Mouse (Mus musculus) MEL (cell line): ENCODE data around the gene Mindy1. TPM values are rescaled to one million over a fixed set of nuclear protein-coding genes. Genes with fewer than 3 reads are reported as not detected.

Source experiments
- DNase-seq: peaks from one replicate; pipeline ENCODE4 v3.0.0; 2011; ENCODE audit warnings: low read depth, low spot score
- H3K27ac ChIP-seq: 2 replicates; pipeline ENCODE4 v1.5.1; 2012; ENCODE audit warnings: low read depth, mild to moderate bottlenecking, control low read depth, low read length, moderate library complexity; ENCODE audit not compliant: control insufficient read depth
- H3K27me3 ChIP-seq, 2 experiments: fragments of 150-350 bp in 1 of 2; sonication (generic) in 1 of 2; 2 replicates each; pipeline ENCODE4 v1.6.1; 2012; ENCODE audit warnings: low read length in 2 of 2, mild to moderate bottlenecking in 2 of 2, improper control_type of control experiment in 1 of 2, moderate library complexity in 1 of 2; ENCODE audit not compliant: insufficient read depth in 2 of 2, control insufficient read depth in 1 of 2
- H3K36me3 ChIP-seq, 2 experiments: 2 replicates each; pipeline ENCODE4 v1.6.1; 2012 to 2014; ENCODE audit warnings: low read length in 2 of 2, improper control_type of control experiment in 1 of 2, inconsistent platforms in 1 of 2, mild to moderate bottlenecking in 1 of 2; ENCODE audit not compliant: insufficient read depth in 2 of 2, control insufficient read depth in 1 of 2
- H3K4me1 ChIP-seq, 2 experiments: fragments of 150-350 bp in 1 of 2; sonication (generic) in 1 of 2; 2 replicates each; pipeline ENCODE4 v1.6.1; 2012; ENCODE audit warnings: low read length in 2 of 2, improper control_type of control experiment in 1 of 2, mild to moderate bottlenecking in 1 of 2; ENCODE audit not compliant: insufficient read depth in 2 of 2, control insufficient read depth in 1 of 2
- H3K4me3 ChIP-seq, 2 experiments: fragments of 150-350 bp in 1 of 2; sonication (generic) in 1 of 2; 2 replicates each; pipeline ENCODE4 v1.5.1; 2012; ENCODE audit warnings: low read depth in 2 of 2, low read length in 2 of 2, mild to moderate bottlenecking in 2 of 2, moderate library complexity in 2 of 2, control low read depth in 1 of 2, improper control_type of control experiment in 1 of 2; ENCODE audit not compliant: control insufficient read depth in 1 of 2, insufficient read depth in 1 of 2
- H3K79me2 ChIP-seq: 2 replicates; pipeline ENCODE4 v1.6.1; 2012; ENCODE audit warnings: mild to moderate bottlenecking, low read length, moderate library complexity; ENCODE audit not compliant: control insufficient read depth, poor library complexity, insufficient read depth
- H3K9ac ChIP-seq: 2 replicates; pipeline ENCODE4 v1.6.1; 2012; ENCODE audit warnings: low read depth, mild to moderate bottlenecking, control low read depth, low read length, moderate library complexity; ENCODE audit not compliant: control insufficient read depth, poor library complexity, severe bottlenecking
- H3K9me3 ChIP-seq: fragments of 150-350 bp; sonication (generic); replicated peaks from 2 replicates; pipeline ENCODE4 v1.6.1; 2012; ENCODE audit warnings: mild to moderate bottlenecking, low read length, improper control_type of control experiment, moderate library complexity; ENCODE audit not compliant: insufficient read depth
- BHLHE40 ChIP-seq: IDR thresholded peaks from 2 replicates; pipeline ENCODE4 v1.6.1; 2012; ENCODE audit warnings: low read depth, mild to moderate bottlenecking, inconsistent platforms, low read length, improper control_type of control experiment, borderline replicate concordance
- CHD2 ChIP-seq: IDR thresholded peaks from 2 replicates; pipeline ENCODE4 v1.6.1; 2011; ENCODE audit warnings: low read length, improper control_type of control experiment
- CTCF ChIP-seq, 3 experiments: IDR thresholded peaks in 2 of 3; conservative IDR thresholded peaks in 1 of 3; 2 replicates each; pipeline ENCODE4 v1.5.1; 2011 to 2012; ENCODE audit warnings: low read length in 3 of 3, low read depth in 2 of 3, mild to moderate bottlenecking in 2 of 3, improper control_type of control experiment in 1 of 3, inconsistent platforms in 1 of 3, mixed read lengths in 1 of 3, moderate library complexity in 1 of 3; ENCODE audit not compliant: control insufficient read depth in 1 of 3, insufficient read depth in 1 of 3, poor library complexity in 1 of 3, severe bottlenecking in 1 of 3
- EP300 ChIP-seq, 2 experiments: IDR thresholded peaks; 2 replicates each; pipeline ENCODE4 v1.6.1; 2011; ENCODE audit warnings: improper control_type of control experiment in 2 of 2, low read length in 2 of 2, low read depth in 1 of 2, mild to moderate bottlenecking in 1 of 2
- ETS1 ChIP-seq: IDR thresholded peaks from 2 replicates; pipeline ENCODE4 v1.6.1; 2012; ENCODE audit warnings: low read depth, mild to moderate bottlenecking, inconsistent platforms, low read length, improper control_type of control experiment, moderate library complexity
- HCFC1 ChIP-seq: IDR thresholded peaks from 2 replicates; pipeline ENCODE4 v1.6.1; 2012; ENCODE audit warnings: low read depth, mild to moderate bottlenecking, inconsistent platforms, low read length, improper control_type of control experiment, moderate library complexity
- MAX ChIP-seq: IDR thresholded peaks from 2 replicates; pipeline ENCODE4 v1.6.1; 2011; ENCODE audit warnings: low read length, improper control_type of control experiment
- MEF2A ChIP-seq: IDR thresholded peaks from 2 replicates; pipeline ENCODE4 v1.6.1; 2014; ENCODE audit warnings: low read depth, mild to moderate bottlenecking, inconsistent platforms, low read length, improper control_type of control experiment; ENCODE audit not compliant: poor library complexity, insufficient replicate concordance, severe bottlenecking; ENCODE audit errors: extremely low read depth
- MYC ChIP-seq: IDR thresholded peaks from 2 replicates; pipeline ENCODE4 v1.6.1; 2011; ENCODE audit warnings: low read depth, mild to moderate bottlenecking, low read length, improper control_type of control experiment, moderate library complexity
- NRF1 ChIP-seq: IDR thresholded peaks from 2 replicates; pipeline ENCODE4 v1.6.1; 2014; ENCODE audit warnings: low read depth, mild to moderate bottlenecking, inconsistent platforms, low read length, improper control_type of control experiment, moderate library complexity; ENCODE audit not compliant: poor library complexity, insufficient read depth, severe bottlenecking
- POLR2AphosphoS2 ChIP-seq: IDR thresholded peaks from 2 replicates; pipeline ENCODE4 v1.6.1; 2011; ENCODE audit warnings: low read length, improper control_type of control experiment
- TBP ChIP-seq: IDR thresholded peaks from 2 replicates; pipeline ENCODE4 v1.8.0; 2011; ENCODE audit warnings: low read depth, low read length, improper control_type of control experiment
- TCF12 ChIP-seq: IDR thresholded peaks from 2 replicates; pipeline ENCODE4 v1.6.1; 2014; ENCODE audit warnings: low read depth, mild to moderate bottlenecking, inconsistent platforms, low read length, improper control_type of control experiment, moderate library complexity
- USF1 ChIP-seq: IDR thresholded peaks from 2 replicates; pipeline ENCODE4 v1.6.1; 2014; ENCODE audit warnings: low read depth, mild to moderate bottlenecking, inconsistent platforms, low read length, improper control_type of control experiment, moderate library complexity
- ZKSCAN1 ChIP-seq: IDR thresholded peaks from 2 replicates; pipeline ENCODE4 v1.6.1; 2012; ENCODE audit warnings: low read depth, mild to moderate bottlenecking, inconsistent platforms, low read length, improper control_type of control experiment, moderate library complexity
- polyA plus RNA-seq, 2 experiments: library from polyadenylated mRNA; stranded (reverse) in 1 of 2; unstranded in 1 of 2; fragments of >175 nt in 1 of 2; fragments of >200 nt in 1 of 2; gene quantifications; 2 replicates each; pipeline versions ENCODE4 v1.2.1 to v1.2.4; 2012; ENCODE audit warnings: low replicate concordance in 2 of 2, low read depth in 1 of 2; ENCODE audit not compliant: insufficient read length in 2 of 2, insufficient read depth in 1 of 2, missing spikeins in 1 of 2
- total RNA-seq: library from RNA; depleted of rRNA; stranded (reverse); fragments of 300-350 nt; gene quantifications from 2 replicates; pipeline ENCODE4 v1.2.3, GENCODE M21; 2012

Mindy1 gene
- total and polyA plus RNA-seq, 3 experiments = 203 to 234 TPM; not detected in 1

- H3K9me3 ChIP-seq = no peaks in the 10 kb centered on the region
- no peak for DNase-seq
- H3K79me2 ChIP-seq = no peaks in the 10 kb centered on the region
- H3K4me3 ChIP-seq = no peak overlapping the region
- TF ChIP-seq NRF1 (no peak), CTCF (IDR thresholded peaks at IDR 0.05 in 2 of 3, conservative IDR thresholded peaks at IDR 0.05 in 1 of 3; ENCODE audit: control insufficient read depth in 1 of 3, insufficient read depth in 1 of 3, low read depth in 2 of 3, low read length in 3 of 3, poor library complexity in 1 of 3, severe bottlenecking in 1 of 3) (no peak), MYC (no peak), EP300 (IDR thresholded peaks at IDR 0.05; ENCODE audit: low read depth in 1 of 2, low read length in 2 of 2) (no peak), BHLHE40 (no peak), ZKSCAN1 (no peak), HCFC1 (no peak), MEF2A (no peak), CHD2 (no peak), MAX (no peak)
- TF ChIP-seq, all 39 proteins: peak for 0
- no peak overlapping the region for H3K27ac ChIP-seq
- peaks cover 0 to 10% of the 10 kb centered on the region in 2 experiments; a peak in 2 of 4 replicates for H3K36me3 ChIP-seq
- H3K27me3 ChIP-seq = no peaks in the 10 kb centered on the region
- peaks cover 0 to 5% of the 10 kb centered on the region in 2 experiments; a peak in 1 of 4 replicates for H3K4me1 ChIP-seq
- H3K9ac ChIP-seq = no peak overlapping the region
Observed at GRCm38 (mm10) chr3:95269789-95270188, 11.4 kb upstream of the Mindy1 start.

- no peak overlapping the region for H3K9ac ChIP-seq
- TF ChIP-seq USF1 = no peak
- no peak for TF ChIP-seq TBP
- TF ChIP-seq TCF12 = no peak
- TF ChIP-seq NRF1 = no peak
- TF ChIP-seq POLR2AphosphoS2 = no peak
- TF ChIP-seq ETS1 = no peak
- TF ChIP-seq, all 39 proteins: peak for 0
- H3K36me3 ChIP-seq = peaks cover 8 to 10% of the 10 kb centered on the region in 2 experiments
- no peak overlapping the region for H3K4me3 ChIP-seq
- H3K9me3 ChIP-seq = no peaks in the 10 kb centered on the region
- 0 out of 2 replicates have a peak, but pooled peaks cover 2% of the 10 kb centered on the region for H3K79me2 ChIP-seq
- no peak for DNase-seq
- H3K27me3 ChIP-seq = no peaks in the 10 kb centered on the region
- peaks cover 9 to 15% of the 10 kb centered on the region in 2 experiments for H3K4me1 ChIP-seq
- no peak overlapping the region for H3K27ac ChIP-seq
Observed at GRCm38 (mm10) chr3:95270766-95271364, 10.3 kb upstream of the Mindy1 start.
